Mouse (Mus musculus) olfactory bulb, adult 2 months (tissue): Measurements from ENCODE around the gene Retsat.

Experiments
- CTCF ChIP-seq: fragments of 200-500 bp; IDR thresholded peaks from 2 replicates; pipeline ENCODE4 v1.5.1; 2012; ENCODE audit warnings: low read depth, mild to moderate bottlenecking, low read length, moderate library complexity; ENCODE audit not compliant: insufficient read depth
- POLR2A ChIP-seq: fragments of 200-500 bp; IDR thresholded peaks from 2 replicates; pipeline ENCODE4 v1.6.1; 2012; ENCODE audit warnings: mild to moderate bottlenecking, low read depth, low read length, moderate library complexity; ENCODE audit not compliant: insufficient read depth

GRCm38 (mm10) chr6:72656053-72656442 is 57.8 kb downstream of the Retsat start:
- no peak for TF ChIP-seq POLR2A
- TF ChIP-seq CTCF: no peak
